Mouse (Mus musculus): Measurements from ENCODE around the gene Ppig.

DNA sequence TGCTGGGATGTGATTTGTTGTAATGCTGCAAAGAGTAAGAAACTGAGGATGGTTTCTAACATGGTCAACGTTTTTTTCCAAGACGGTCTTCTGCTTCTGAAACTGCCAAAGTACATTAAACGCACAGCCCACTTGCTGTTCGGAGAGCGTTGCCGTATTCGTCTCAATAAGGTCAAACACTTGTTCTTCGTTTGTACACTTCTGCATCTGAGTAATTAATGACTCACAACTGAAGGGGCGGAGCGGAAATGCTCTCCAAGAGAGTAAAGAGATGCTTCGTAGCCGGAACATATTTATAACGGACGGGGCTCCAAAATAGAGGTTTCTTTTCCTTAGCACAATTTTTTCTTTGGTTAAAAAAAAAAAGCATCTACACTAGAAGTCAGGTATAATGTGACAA, 10.2 kb upstream of the Ppig start:
- TF ChIP-seq ZC3H11A (IDR thresholded peaks at IDR 0.05; ENCODE audit: borderline replicate concordance, low read depth, low read length) (no peak), MAFK (IDR thresholded peaks at IDR 0.05; ENCODE audit: insufficient read depth, low read depth, low read length) (no peak), ZNF384 (IDR thresholded peaks at IDR 0.05; ENCODE audit: low read depth, low read length) (no peak), CHD2 (IDR thresholded peaks at IDR 0.05; ENCODE audit: low read depth, low read length) (no peak), HCFC1 (IDR thresholded peaks at IDR 0.05; ENCODE audit: borderline replicate concordance, insufficient read depth, low read length) (no peak)
